Mouse (Mus musculus) cerebellum, postnatal 36 days (tissue): ENCODE measurements around the gene Tcn2.
"Not testable (repeated sequence)": the region's sequence is repeated elsewhere in the genome, so short reads cannot be mapped to it uniquely, and the experiment has no call there.

Experiments
- DNase-seq, 2 experiments: peaks; one replicate each; pipeline ENCODE4 v3.0.0; 2021 to 2022; ENCODE audit warnings: mixed read lengths in 2 of 2

Gene Tcn2

GRCm38 (mm10) chr11:3925916-3926315, 6.0 kb downstream of the Tcn2 start:
- no peak for DNase-seq

GRCm38 (mm10) chr11:3922731-3923130, 9.2 kb downstream of the Tcn2 start:
- no peak for DNase-seq

- no peak for DNase-seq
Measured at GRCm38 (mm10) chr11:3922115-3922514, 9.8 kb downstream of the Tcn2 start.

GRCm38 (mm10) chr11:3921281-3921850, 10.6 kb downstream of the Tcn2 start:
- peak; percentile 64 to 66 for DNase-seq

- no peak for DNase-seq
Measured at GRCm38 (mm10) chr11:3920476-3920875, 11.5 kb downstream of the Tcn2 start.

- peak; percentile 44 to 45 for DNase-seq
Measured at GRCm38 (mm10) chr11:3918738-3919137, 13.2 kb downstream of the Tcn2 start.

- DNase-seq = peak; percentile 94 to 95
Measured at GRCm38 (mm10) chr11:3914109-3914840, 17.7 kb downstream of the Tcn2 start, which contains the start of gene Slc35e4. TSS of gene Slc35e4 (minus strand) at chr11:3914664.

- peak; percentile 88 to 91 for DNase-seq
Measured at GRCm38 (mm10) chr11:3913316-3914108, 18.4 kb downstream of the Tcn2 start.

GRCm38 (mm10) chr11:3912875-3913271, 19.1 kb downstream of the Tcn2 start:
- DNase-seq = peak; percentile 40 to 45

- peak; percentile 34 to 41 for DNase-seq
Measured at GRCm38 (mm10) chr11:3912100-3912874, 19.7 kb downstream of the Tcn2 start.

- DNase-seq = not testable (repeated sequence)
Measured at GRCm38 (mm10) chr11:3911440-3911839, 20.5 kb downstream of the Tcn2 start.

- peak; percentile 44 to 47 for DNase-seq
Measured at GRCm38 (mm10) chr11:3910513-3911310, 21.2 kb downstream of the Tcn2 start.

GRCm38 (mm10) chr11:3909236-3909635, 22.7 kb downstream of the Tcn2 start:
- DNase-seq = no peak

GRCm38 (mm10) chr11:3905446-3905845, 26.5 kb downstream of the Tcn2 start:
- DNase-seq = no peak

GRCm38 (mm10) chr11:3904673-3905072, 27.3 kb downstream of the Tcn2 start:
- DNase-seq = no peak

GRCm38 (mm10) chr11:3903046-3903445, 28.9 kb downstream of the Tcn2 start:
- DNase-seq = peak in 1 of 2 experiments; percentile 53

- DNase-seq = no peak
Measured at GRCm38 (mm10) chr11:3902516-3902915, 29.4 kb downstream of the Tcn2 start.

GRCm38 (mm10) chr11:3900296-3900695, 31.7 kb downstream of the Tcn2 start:
- no peak for DNase-seq

GRCm38 (mm10) chr11:3895933-3896332, 36.0 kb downstream of the Tcn2 start:
- DNase-seq = no peak

- DNase-seq = no peak
Measured at GRCm38 (mm10) chr11:3895458-3895857, 36.5 kb downstream of the Tcn2 start.

- DNase-seq = peak; percentile 67 to 71
Measured at GRCm38 (mm10) chr11:3894406-3895281, 37.3 kb downstream of the Tcn2 start, which contains the start of the genes 4921536K21Rik and Dusp18. TSS of gene 4921536K21Rik (minus strand) at chr11:3895098. TSS of gene Dusp18 (plus strand) at chr11:3895240.
